Mouse (Mus musculus) right cerebral cortex, postnatal 36 days (tissue): ENCODE measurements around the gene Sfxn4.

Source experiments
- DNase-seq, 2 experiments: peaks; one replicate each; pipeline ENCODE4 v3.0.0; 2022; ENCODE audit warnings: low spot score in 2 of 2, mixed read lengths in 1 of 2

Gene Sfxn4

GRCm38 (mm10) chr19:60843324-60843723, 18.0 kb downstream of the Sfxn4 start:
- DNase-seq, result no peak

DNA sequence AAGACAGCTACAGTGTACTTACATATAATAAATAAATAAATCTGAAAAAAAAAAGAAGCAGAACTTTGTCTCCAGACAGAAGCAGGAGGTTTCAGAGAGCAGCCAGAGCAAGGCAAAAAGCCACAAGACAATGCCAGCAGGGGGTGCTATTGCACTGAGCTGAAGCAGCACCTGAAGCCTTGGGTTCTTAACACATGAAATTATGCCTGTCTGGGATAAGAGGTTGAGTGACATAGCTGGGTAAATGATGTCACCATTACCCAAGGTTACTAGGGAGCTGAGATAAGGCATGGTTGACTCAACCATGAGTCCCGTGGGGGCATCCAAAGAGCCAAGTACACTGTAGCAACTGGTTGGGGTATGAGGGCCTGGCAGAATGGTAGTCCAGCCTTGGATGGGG, 23.5 kb downstream of the Sfxn4 start:
- peak; percentile 16 to 21 for DNase-seq

DNA sequence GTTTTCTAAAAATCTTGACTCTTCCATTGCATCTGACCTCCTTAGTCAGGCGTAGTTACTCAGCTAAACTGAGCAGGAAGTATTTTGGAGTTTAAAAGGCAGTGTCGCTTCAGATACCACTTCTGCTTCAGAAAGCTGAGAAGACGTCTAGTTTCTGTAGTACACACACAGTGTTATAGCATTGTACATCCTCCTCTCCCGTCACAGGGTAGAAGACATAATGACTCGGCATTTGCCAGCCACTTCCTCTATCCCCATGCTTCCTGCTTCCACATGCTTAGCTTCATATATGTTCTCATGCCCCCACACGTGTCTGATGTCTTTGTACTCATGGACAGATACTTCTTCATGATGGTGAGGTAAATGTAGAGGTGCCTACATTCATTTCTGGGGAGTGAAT, 42.6 kb downstream of the Sfxn4 start:
- no peak for DNase-seq

- DNase-seq, result no peak
Measured at GRCm38 (mm10) chr19:60813133-60813532, 48.1 kb downstream of the Sfxn4 start.

GRCm38 (mm10) chr19:60812036-60812389, 49.3 kb downstream of the Sfxn4 start:
- DNase-seq, result peak in 1 of 2 experiments; percentile 7

- peak; percentile 84 to 89 for DNase-seq
Measured at GRCm38 (mm10) chr19:60811098-60812035, 49.9 kb downstream of the Sfxn4 start, which contains the start of gene Fam45a. TSS of gene Fam45a (plus strand) at chr19:60811585.

GRCm38 (mm10) chr19:60809927-60810326, 51.4 kb downstream of the Sfxn4 start:
- no peak for DNase-seq

GRCm38 (mm10) chr19:60804903-60805302, 56.4 kb downstream of the Sfxn4 start:
- DNase-seq, result no peak

GRCm38 (mm10) chr19:60799867-60800569, 61.3 kb downstream of the Sfxn4 start:
- no peak for DNase-seq

- no peak for DNase-seq
Measured at GRCm38 (mm10) chr19:60797415-60797814, 63.9 kb downstream of the Sfxn4 start.

- DNase-seq, result no peak
Measured at GRCm38 (mm10) chr19:60795244-60795643, 66.0 kb downstream of the Sfxn4 start.

DNA sequence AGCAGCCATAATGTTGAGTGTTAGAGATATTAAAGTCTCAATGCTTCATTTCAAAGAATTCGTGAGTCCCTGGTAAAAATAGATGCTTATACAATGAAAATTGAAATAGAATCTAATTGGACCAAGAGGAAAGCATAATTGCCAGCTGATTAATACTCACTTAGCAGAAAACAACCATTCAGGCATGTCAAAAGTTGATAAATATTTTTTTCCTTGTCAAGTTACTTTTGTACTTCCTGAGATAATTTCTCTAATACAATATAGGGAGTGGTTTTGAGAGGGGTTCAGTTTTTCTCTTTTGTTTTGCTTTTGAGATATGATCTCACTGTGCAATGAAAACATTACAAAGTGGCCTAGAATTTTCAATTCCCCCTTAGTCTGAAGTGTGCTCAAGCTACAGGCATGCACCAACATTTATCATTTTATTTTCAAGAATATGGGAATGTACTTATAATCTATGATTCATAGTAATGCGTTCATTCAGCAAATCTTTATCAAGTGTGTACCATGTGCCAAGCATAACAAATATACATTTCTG, 68.0 kb downstream of the Sfxn4 start:
- no peak for DNase-seq

DNA sequence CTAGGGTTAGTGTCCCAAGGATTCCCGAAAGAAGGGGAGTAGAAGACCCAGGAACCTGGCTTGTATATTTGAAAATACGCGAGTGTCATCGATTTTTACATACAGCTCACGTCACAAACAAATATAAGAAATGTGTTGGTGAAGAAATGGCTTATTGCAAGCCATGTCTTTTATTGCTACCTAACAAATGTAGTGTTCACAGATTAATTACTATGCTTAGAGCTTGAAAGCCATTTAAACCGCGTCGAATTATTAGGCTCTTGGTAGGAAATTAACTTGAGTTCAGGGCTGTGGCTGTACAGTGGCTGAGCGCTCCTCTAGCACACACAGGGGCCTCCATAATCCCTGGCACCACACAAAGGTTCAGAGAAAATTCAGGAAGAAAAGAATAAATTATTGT, 70.1 kb downstream of the Sfxn4 start:
- DNase-seq, result no peak

- DNase-seq, result peak; percentile 89 to 93
Measured at GRCm38 (mm10) chr19:60790551-60791161, 70.6 kb downstream of the Sfxn4 start, which contains the start of gene Eif3a. TSS of gene Eif3a (minus strand) at chr19:60790658.

DNA sequence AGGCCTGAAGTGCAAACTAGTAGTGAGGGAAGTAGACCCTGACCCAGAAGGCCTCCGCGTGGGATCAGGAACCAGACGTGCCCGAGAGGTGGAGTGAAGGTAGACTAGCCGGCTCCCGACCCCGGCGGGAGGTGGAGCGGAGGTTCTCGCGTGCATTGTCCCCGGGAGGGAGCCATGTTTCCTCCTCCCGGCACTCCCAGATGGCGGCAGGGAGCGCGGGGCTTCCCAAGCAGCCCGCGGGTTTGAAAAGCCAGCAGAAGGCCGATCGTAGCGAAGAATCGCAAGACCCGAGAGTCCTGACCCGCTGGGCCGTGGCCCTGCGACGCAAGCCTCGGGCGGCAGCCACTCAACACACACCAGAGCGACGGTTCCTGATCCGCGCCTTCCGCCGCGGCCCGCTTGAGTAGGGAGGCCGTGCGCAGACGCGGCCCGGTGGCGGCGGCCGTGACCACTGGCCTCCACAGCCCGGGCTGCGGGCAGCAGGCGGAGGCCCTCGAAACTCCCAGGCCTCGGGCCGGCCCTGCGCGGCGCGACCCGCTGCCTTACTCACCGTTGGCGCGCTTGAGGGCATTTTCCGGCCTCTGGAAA, 71.3 kb downstream of the Sfxn4 start:
- DNase-seq, result peak in 1 of 2 experiments; percentile 19

- DNase-seq, result no peak
Measured at GRCm38 (mm10) chr19:60789452-60789851, 71.8 kb downstream of the Sfxn4 start.

GRCm38 (mm10) chr19:60788214-60788960, 72.9 kb downstream of the Sfxn4 start:
- no peak for DNase-seq

DNA sequence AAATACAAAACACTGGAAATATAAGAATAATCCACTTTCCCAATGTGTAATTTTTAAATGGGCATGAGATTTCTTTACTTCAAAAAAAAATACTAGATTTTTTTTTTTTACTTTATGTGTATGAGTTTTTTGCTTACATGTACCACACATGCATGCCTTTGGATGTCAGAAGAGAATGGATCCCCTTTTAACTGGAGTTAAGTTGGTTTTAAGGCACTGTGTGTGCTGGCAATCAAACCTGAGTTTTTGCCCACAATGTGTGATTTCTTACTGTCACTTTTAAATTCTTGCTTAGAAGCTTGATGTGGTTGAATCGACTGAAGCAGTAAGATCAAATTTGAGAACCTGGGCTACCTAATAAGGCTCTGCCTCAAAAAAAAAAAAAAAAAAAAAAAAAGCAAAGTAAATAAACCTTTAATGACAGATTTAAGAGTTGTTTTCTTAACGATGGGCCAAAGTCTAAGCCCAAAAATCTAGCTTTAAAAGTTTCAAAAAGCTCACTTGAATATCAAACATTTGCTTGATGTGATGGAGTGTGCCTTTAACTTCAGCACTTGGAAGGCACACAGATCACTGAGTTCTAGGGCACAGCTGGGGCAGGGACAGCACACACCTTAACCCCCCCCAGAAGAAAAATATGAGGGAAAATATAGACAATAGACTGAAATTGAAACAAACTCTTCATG, 73.7 kb downstream of the Sfxn4 start:
- no peak for DNase-seq
